Mouse (Mus musculus) B cell, adult (primary cell): ENCODE results near the gene Clip2. TPM values are rescaled to one million over a fixed set of nuclear protein-coding genes. Genes with fewer than 3 reads are reported as not detected.

Source experiments
- total RNA-seq: library from RNA; stranded (reverse); gene quantifications from 4 replicates; pipeline ENCODE4 v1.2.4, GENCODE M21; 2023; ENCODE audit not compliant: inconsistent age

Clip2 gene
- 5.7 to 6.5 TPM (median 6.3 TPM) in 4 replicates for total RNA-seq

GRCm38 (mm10) chr5:134552110-134552972 is at the start of gene Clip2:
Gene Clip2 (minus strand): TSS chr5:134552434.

DNA sequence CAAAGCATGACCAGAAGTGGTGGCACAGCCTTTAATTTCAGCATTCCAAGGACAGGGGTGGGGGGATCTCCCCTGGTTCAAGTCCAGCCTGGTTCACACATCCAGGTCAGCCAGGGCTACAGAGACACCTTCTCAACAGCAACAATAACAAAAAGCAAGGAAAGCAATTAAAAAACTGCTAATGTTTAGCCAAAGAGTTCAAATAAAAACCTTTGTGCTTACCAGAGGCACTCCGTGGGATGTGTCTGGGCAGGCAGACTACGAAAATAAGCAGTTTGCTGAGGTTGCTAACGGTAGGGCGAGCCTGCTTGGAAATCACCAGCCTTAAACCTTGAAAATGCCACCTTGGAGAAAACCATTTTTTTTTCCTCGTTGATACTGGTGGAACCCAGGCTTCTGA is 28.9 kb upstream of the Clip2 start, which contains the start of gene Rfc2:
Gene Rfc2 (plus strand): TSS at position 221 of the 400 bp plus-strand sequence.

DNA sequence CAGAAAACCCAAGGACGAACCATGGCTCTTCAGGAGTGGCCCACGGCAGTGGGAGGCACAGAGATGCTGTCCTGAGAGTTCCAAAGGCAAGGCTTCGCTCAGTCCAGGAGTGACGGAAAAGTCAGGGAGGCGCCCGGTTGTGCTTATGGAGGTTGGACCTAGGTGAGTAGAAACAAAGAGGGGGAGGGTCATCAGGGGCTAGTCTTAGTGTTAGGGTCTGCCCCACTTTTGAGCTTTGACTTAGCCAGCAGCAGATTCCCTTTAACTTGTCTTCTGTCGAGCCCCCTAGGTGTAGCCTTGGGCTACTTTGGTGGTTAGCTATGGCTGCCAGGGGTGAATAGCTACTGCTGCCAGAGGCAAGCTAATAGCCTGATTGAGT is 7.8 kb upstream of the Clip2 start, which contains the start of gene Syna:
Gene Syna (minus strand): TSS at position 101 of the 379 bp plus-strand sequence.

DNA sequence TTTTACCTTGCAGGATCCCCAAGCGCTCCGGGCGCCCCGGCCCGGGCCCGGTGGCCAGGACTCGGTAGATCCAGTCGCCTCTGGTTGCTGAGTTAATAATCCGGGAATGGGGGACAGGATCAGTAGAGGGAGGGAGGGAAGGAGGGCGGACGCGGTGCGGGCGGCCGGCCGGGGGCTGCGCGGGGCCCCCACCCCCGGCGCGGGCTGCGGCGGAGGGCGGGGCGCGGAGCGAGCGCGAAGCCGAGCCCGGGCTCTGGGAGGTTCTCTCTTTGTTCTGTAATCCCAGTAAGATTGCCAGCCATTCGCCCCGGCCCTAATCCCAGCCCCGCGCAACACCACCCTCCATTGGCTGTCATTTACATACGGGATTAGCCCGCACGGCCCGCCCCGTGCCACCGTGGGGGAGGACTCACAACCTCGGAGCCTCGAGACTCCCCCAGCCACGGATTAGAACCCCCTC is 95.7 kb downstream of the Clip2 start, which contains the start of gene Gtf2ird1:
Gene Gtf2ird1 (minus strand): TSS at position 214 of the 460 bp plus-strand sequence.

Other genes starting within 250 kb of the Clip2 start
- 75.4 to 85.8 TPM (median 79.9 TPM) in 4 replicates for gene Gtf2i, start 237.7 kb downstream of the Clip2 start, total RNA-seq
- 1.7 to 3.7 TPM (median 1.9 TPM) in 4 replicates for gene Gtf2ird1, start 95.7 kb downstream of the Clip2 start, total RNA-seq
- gene Syna, start 7.7 kb upstream of the Clip2 start, total RNA-seq, result 0.26 to 0.51 TPM (median 0.42 TPM) in 3 of 4 replicates, not detected in the other
- gene Rfc2, start 28.9 kb upstream of the Clip2 start, total RNA-seq, result 121 to 140 TPM (median 131 TPM) in 4 replicates
- 240 to 285 TPM (median 252 TPM) in 4 replicates for gene Lat2, start 62.6 kb upstream of the Clip2 start, total RNA-seq
- 267 to 276 TPM (median 274 TPM) in 4 replicates for gene Eif4h, start 87.1 kb upstream of the Clip2 start, total RNA-seq
- 13.5 to 18.0 TPM (median 16.9 TPM) in 4 replicates for gene Limk1, start 136.2 kb upstream of the Clip2 start, total RNA-seq
- gene Eln, start 194.9 kb upstream of the Clip2 start, total RNA-seq, result not detected in 4 replicates